Mouse (Mus musculus) kidney, adult 2 months (tissue): ENCODE results near the gene Dhx58.

ENCODE experiments used
- CTCF ChIP-seq: fragments of 200-500 bp; conservative IDR thresholded peaks from 2 replicates; pipeline ENCODE4 v1.5.1; 2011; ENCODE audit warnings: low read depth, mild to moderate bottlenecking, control low read depth, low read length, moderate library complexity, mixed read lengths; ENCODE audit not compliant: insufficient read depth, insufficient read length
- POLR2A ChIP-seq: fragments of 200-500 bp; IDR thresholded peaks from one replicate; pipeline ENCODE4 v1.6.1; 2011; ENCODE audit warnings: low read depth, low read length, control low read depth

- TF ChIP-seq CTCF (no peak), POLR2A (no peak)
Measured at GRCm38 (mm10) chr11:100729976-100730375, 25.9 kb upstream of the Dhx58 start.
